Mouse (Mus musculus) erythroid progenitor cell, adult 5-6 weeks (primary cell): ENCODE measurements at regions not wholly inside any gene's neighbourhood (a gene's known extent, or its start where the extent isn't known, plus 50 kb on each side); places are given as distances from the start of the nearest gene placed in this dataset.

ENCODE experiments used
- ATAC-seq: replicated peaks from 2 replicates; pipeline ENCODE4 v1.8.0; 2016; ENCODE audit warnings: moderate number of reproducible peaks, mild to moderate bottlenecking, moderate TSS enrichment, inconsistent platforms; ENCODE audit not compliant: poor library complexity, low FRiP score, severe bottlenecking

DNA sequence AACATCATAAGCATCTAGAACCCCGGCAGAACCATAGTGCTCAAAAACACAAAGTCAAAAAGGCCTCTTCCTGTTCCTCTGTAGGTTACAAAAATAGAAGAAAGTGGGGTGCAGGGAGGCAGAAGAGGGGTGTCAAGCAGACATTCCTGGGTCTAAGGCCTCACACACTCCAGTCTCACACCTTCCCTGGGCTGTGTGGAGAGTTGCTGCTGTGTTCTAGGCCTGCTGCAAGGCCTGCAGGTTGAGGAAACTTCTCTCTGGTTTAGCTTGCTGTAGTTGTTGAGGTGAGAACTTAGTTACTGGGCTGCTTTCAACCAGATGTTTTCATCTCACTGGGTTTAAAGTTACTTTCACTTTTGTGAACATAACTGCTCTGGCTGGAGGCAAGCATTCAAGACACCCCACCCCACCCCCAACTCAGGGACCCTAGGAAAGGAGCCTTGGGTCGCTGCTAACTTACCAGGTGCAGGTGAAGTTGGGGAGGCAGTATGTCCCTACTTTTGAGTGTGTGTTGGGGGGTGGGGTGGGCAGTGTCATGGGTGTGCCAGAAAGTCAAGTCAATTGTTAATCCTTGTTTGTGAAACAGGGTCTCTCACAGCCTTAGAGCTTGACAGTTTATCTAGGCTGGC, 81.5 kb upstream of the Eomes start:
- ATAC-seq = no peak

DNA sequence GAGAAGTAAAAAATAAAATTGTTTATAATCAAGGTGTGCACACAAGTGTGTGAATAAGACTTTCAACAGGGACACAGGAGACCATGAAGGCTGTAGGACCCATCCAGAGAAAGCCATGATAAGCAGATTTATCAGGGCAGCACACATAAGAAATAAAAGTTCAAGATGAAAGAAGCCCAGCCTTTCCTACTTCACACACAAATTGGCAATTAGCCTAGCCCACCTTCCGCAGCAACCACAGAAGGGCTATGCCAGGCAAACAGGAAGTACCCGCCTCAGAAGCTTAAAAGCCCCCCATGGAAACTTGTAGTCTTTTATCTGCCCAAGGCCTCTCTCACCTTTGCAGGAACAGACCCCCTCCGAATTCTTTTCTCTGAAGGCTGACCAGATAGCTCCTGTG, 77.5 kb upstream of the Eomes start:
- no peak for ATAC-seq

DNA sequence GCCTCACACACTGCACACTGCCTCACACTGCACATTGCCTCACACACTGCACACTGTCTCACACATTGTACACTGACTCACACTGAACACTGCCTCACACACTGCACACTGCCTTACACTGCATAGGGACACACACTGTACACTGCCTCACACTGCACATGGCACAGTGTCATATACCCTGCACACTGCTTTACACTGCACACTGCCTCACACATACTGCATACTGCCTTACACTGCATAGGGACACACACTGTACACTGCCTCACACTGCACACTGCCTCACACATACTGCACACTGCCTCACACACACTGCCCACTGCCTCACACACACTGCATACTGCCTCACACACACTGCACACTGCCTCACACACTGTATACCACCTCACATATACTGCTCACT, 76.8 kb upstream of the Eomes start:
- ATAC-seq = 0 out of 2 replicates have a peak, but pooled peaks have one; percentile 30

DNA sequence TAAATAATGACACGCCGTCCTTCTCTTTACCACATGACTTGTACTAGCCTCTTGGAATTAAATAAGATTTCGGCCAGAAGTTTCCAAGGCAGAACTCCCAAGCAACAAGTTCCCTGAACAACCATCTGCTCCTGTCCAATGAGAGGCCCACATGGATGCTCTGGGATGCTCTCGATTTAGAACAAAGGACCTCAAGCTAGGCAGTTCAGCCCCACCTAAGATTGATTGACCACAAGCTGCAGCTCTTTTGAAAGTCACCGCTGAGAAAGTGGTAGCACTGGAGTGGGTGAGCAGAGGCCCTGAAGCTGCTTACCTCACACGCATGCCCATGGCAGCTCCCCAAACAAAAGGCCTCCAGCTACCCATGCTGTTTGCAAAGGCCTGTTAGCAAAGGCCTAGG, 73.1 kb upstream of the Eomes start:
- ATAC-seq = no peak

DNA sequence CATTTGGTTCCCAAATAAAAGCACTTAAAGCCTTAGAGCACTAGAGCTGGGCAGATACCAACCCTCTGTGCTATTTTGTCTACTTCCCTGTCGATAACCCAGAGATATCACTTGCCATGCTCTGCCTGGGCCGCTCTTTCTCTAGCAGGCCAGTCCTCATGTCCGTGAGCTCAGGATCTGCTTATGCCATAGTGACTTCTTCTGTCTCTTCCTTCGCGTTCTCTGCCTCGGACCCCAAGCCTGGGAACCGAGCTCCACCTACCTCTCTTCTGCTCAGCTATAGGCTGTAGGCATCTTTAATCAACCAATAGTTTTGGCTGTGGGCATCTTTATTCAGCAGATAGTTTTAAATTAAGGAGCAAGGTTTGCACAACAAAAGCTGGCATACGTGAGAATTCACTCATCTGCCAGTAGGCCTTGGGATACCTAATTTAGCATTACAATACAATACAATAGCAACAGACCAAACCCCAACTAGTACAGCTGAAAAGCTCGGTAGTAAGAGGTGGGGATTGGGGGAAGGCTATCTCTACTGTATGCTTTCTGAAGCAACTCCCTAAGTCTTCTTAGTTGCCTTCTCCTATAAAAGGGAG, 72.0 kb upstream of the Eomes start:
- no peak for ATAC-seq

DNA sequence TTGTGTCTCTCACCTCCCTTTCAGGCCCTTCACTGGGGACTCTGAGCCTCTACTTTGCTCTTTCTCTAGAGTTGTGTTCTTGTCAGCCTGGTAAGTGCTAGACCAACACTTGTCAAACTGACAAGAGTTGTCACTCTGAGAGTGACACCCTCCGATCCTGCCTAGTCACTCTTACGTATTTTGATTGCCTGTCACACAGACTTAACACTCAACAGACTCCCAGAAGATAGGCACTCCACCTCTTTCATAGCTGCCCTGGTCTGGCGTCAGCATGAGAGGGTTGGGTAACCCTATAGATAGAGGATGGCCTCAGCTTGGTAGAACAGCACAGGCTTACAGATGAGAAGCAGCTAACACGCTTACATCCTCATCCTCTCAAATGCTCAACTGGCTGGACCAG, 62.0 kb upstream of the Eomes start:
- ATAC-seq = no peak

DNA sequence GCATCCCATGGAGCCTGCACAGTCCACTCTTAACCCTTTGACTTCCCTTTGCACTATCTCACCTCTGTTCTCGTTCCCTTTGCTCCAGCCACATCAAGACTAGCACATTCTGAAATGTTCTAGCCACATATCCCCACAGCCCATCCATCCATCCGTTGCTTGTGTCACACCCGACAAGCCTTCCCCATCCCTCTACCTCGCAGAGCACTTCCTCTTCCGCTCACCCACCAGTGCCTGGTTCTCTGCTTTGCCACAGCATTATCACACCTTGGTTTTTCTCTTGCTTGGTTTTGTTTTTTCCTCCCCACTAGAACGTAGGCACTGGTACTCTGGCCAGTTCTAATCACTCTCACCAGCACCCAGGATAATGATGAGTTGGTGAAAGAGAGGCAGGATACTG, 61.5 kb upstream of the Eomes start:
- no peak for ATAC-seq

DNA sequence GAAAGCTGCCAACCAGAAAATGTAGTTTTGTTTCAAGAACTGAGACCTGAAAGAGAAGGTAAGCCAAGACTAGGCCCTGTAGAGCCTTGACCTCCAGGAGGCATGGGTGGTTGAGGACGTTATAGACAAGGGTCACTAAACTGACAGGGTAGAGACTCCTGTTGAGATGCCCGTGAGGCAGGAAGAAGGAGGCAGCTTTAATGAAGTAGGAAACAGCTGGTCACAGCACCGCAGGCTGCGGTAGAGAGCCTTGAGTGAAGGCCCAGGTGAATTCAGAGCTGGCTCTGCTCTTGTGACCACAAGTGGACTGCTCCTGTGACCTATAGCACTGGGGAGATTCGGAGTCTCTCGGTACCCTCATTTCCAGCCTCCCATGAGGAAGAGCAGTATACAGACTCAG, 53.7 kb upstream of the Eomes start:
- ATAC-seq = no peak
